Mouse (Mus musculus): ENCODE measurements around the gene Vasp.

GRCm38 (mm10) chr7:19267051-19267450, 4.6 kb downstream of the Vasp start:
- TF ChIP-seq POLR2A (IDR thresholded peaks at IDR 0.05; ENCODE audit: insufficient read depth, low read length), result no peak
- TF ChIP-seq CTCF (IDR thresholded peaks at IDR 0.05; ENCODE audit: low read depth, low read length), result no peak

Data from ES-Bruce4 (cell line).